Mouse (Mus musculus): ENCODE data around the gene Rnase12. TPM values are rescaled to one million over a fixed set of nuclear protein-coding genes. Genes with fewer than 3 reads are reported as not detected.

The Rnase12 gene
- total RNA-seq, 2 experiments from 2014 or later = not detected

- intact Hi-C loops (cut with DNase I) = loop anchor here (2.0 to 5.0 kb wide), 2 partner anchors 23 to 285 kb away; no protein-coding TSS in a partner anchor
- DNase-seq = no peak
Measured at GRCm38 (mm10) chr14:51087762-51088161, 30.3 kb upstream of the Rnase12 start.

- DNase-seq = no peak
- intact Hi-C loops (cut with DNase I) = loop anchor here (5.0 kb wide), 1 partner anchor 284 kb away; no protein-coding TSS in a partner anchor
Measured at GRCm38 (mm10) chr14:51085911-51086310, 28.4 kb upstream of the Rnase12 start.

- no peak for DNase-seq
- intact Hi-C loops (cut with DNase I) = loop anchor here (5.0 kb wide), 1 partner anchor 283 kb away; no protein-coding TSS in a partner anchor
Measured at GRCm38 (mm10) chr14:51085086-51085485, 27.6 kb upstream of the Rnase12 start.

GRCm38 (mm10) chr14:51083805-51084204 lies 26.3 kb upstream of the Rnase12 start:
- no peak for DNase-seq
- intact Hi-C loops (cut with DNase I) = no loop called here

GRCm38 (mm10) chr14:51082599-51083581 lies 25.4 kb upstream of the Rnase12 start:
- intact Hi-C loops (cut with DNase I) = no loop called here
- DNase-seq = peak; percentile 38

- DNase-seq = no peak
- intact Hi-C loops (cut with DNase I) = no loop called here
Measured at GRCm38 (mm10) chr14:51081035-51081434, 23.6 kb upstream of the Rnase12 start.

- intact Hi-C loops (cut with DNase I) = no loop called here
- DNase-seq = no peak
Measured at GRCm38 (mm10) chr14:51079180-51079579, 21.7 kb upstream of the Rnase12 start.

- no peak for DNase-seq
- intact Hi-C loops (cut with DNase I) = no loop called here
Measured at GRCm38 (mm10) chr14:51074335-51074734, 16.9 kb upstream of the Rnase12 start, which contains the start of gene Olfr750. Gene Olfr750, minus strand, starts transcription at chr14:51074435.

- intact Hi-C loops (cut with DNase I) = no loop called here
- peak; percentile 38 for DNase-seq
Measured at GRCm38 (mm10) chr14:51069617-51070016, 12.2 kb upstream of the Rnase12 start.

- DNase-seq = no peak
- intact Hi-C loops (cut with DNase I) = no loop called here
Measured at GRCm38 (mm10) chr14:51068956-51069355, 11.5 kb upstream of the Rnase12 start.

GRCm38 (mm10) chr14:51060761-51061160 lies 3.3 kb upstream of the Rnase12 start:
- no peak for DNase-seq
- intact Hi-C loops (cut with DNase I) = loop anchor here (5.0 kb wide), 2 partner anchors 33 to 128 kb away; partner anchors contain the start of genes Pip4p1 and Pnp

GRCm38 (mm10) chr14:51054243-51055237 lies 2.9 kb downstream of the Rnase12 start:
- no peak for DNase-seq
- intact Hi-C loops (cut with DNase I) = no loop called here

GRCm38 (mm10) chr14:51053176-51053575 lies 4.3 kb downstream of the Rnase12 start:
- intact Hi-C loops (cut with DNase I) = no loop called here
- DNase-seq = no peak

- intact Hi-C loops (cut with DNase I) = no loop called here
- DNase-seq = no peak
Measured at GRCm38 (mm10) chr14:51051941-51052340, 5.5 kb downstream of the Rnase12 start.

- intact Hi-C loops (cut with DNase I) = no loop called here
- DNase-seq = no peak
Measured at GRCm38 (mm10) chr14:51050063-51050462, 7.4 kb downstream of the Rnase12 start, which contains the start of gene Rnase11. Gene Rnase11, minus strand, starts transcription at chr14:51050163.

GRCm38 (mm10) chr14:51047846-51048245 lies 9.6 kb downstream of the Rnase12 start:
- intact Hi-C loops (cut with DNase I) = no loop called here

GRCm38 (mm10) chr14:51041769-51042168 lies 15.7 kb downstream of the Rnase12 start, which contains the start of gene Rnase9:
Gene Rnase9, minus strand, starts transcription at chr14:51041869.
- intact Hi-C loops (cut with DNase I) = no loop called here
- no peak for DNase-seq

More at GRCm38 (mm10) chr14:51047846-51048245, 9.6 kb downstream of the Rnase12 start:
- DNase-seq = no peak

GRCm38 (mm10) chr14:51036214-51036613 lies 21.2 kb downstream of the Rnase12 start:
- intact Hi-C loops (cut with DNase I) = loop anchor here (5.0 kb wide), 1 partner anchor 49 kb away; no protein-coding TSS in a partner anchor
- DNase-seq = no peak

- intact Hi-C loops (cut with DNase I) = loop anchor here (5.0 kb wide), 1 partner anchor 48 kb away; no protein-coding TSS in a partner anchor
- no peak for DNase-seq
Measured at GRCm38 (mm10) chr14:51035206-51035605, 22.3 kb downstream of the Rnase12 start.
